Mouse (Mus musculus) limb, embryonic 15.5 days (tissue): ENCODE results near the gene Serinc2. TPM values are rescaled to one million over a fixed set of nuclear protein-coding genes. Genes with fewer than 3 reads are reported as not detected.

Source experiments
- ATAC-seq: fragments of 200-750 bp; cut with Nextera tagmentation; 2 replicates; pipeline ENCODE4 v1.8.0; 2017; ENCODE audit warnings: low read depth, moderate TSS enrichment; ENCODE audit not compliant: insufficient number of reproducible peaks, low FRiP score, low TSS enrichment
- H3K27ac ChIP-seq: fragments of 300-500 bp; sonication (generic); 2 replicates; pipeline ENCODE4 v1.5.1; 2015; ENCODE audit warnings: moderate library complexity, mild to moderate bottlenecking, inconsistent platforms
- H3K27me3 ChIP-seq: fragments of 300-500 bp; sonication (generic); 2 replicates; pipeline ENCODE4 v1.6.1; 2015; ENCODE audit warnings: inconsistent platforms
- H3K36me3 ChIP-seq: fragments of 300-500 bp; sonication (generic); 2 replicates; pipeline ENCODE4 v1.6.1; 2015; ENCODE audit warnings: inconsistent platforms
- H3K4me1 ChIP-seq: fragments of 300-500 bp; sonication (generic); 2 replicates; pipeline ENCODE4 v1.6.1; 2015; ENCODE audit warnings: inconsistent platforms
- H3K4me2 ChIP-seq: fragments of 300-500 bp; sonication (generic); 2 replicates; pipeline ENCODE4 v1.6.1; 2015; ENCODE audit warnings: mild to moderate bottlenecking, inconsistent platforms
- H3K4me3 ChIP-seq: fragments of 300-500 bp; sonication (generic); 2 replicates; pipeline ENCODE4 v1.5.1; 2015; ENCODE audit warnings: mild to moderate bottlenecking, inconsistent platforms
- H3K9ac ChIP-seq: fragments of 300-500 bp; sonication (generic); 2 replicates; pipeline ENCODE4 v1.6.1; 2015; ENCODE audit warnings: inconsistent platforms
- H3K9me3 ChIP-seq: fragments of 300-500 bp; sonication (generic); 2 replicates; pipeline ENCODE4 v1.6.1; 2016; ENCODE audit warnings: inconsistent platforms
- WGBS: fragments of 180-500 bp; shearing (Covaris S2); methylation state at CpG from one replicate; pipeline ENCODE4 v1.1.7; 2015; 5-methylcytosine and 5-hydroxymethylcytosine counted together
- polyA plus RNA-seq: library from polyadenylated mRNA; unstranded; fragments of >200 nt; fragmentation: Nextera tagmentation; extraction: Ambion mirVana; gene quantifications from 2 replicates; pipeline ENCODE4 v1.2.1, GENCODE M21; 2015

The Serinc2 gene
- polyA plus RNA-seq, 1 experiment from 2014 or later: 132 TPM

DNA sequence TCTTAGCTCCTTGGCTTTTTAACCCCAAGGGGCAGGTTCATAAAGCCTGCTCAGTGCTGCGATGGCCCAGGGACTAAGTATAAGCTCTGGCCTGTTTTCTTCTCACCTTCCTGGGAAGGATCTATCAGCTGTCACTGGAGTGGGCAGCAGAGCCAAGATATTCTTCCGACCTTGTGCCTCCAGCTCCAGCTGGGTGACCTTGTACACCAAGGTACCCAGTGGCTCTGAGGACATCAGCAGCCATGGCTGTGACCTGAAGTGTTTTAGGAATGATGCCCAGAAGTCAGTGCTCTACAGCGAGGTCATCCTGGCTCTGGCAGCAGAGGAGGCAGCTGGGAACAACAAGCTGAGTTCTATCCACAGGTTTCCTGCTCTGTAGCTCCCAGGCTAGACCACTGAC is 33.5 kb upstream of the Serinc2 start:
- H3K27ac ChIP-seq: no peak overlapping the region
- 84% methylated on average over 3 of the region's 3 CpGs for WGBS
- no peak overlapping the region for H3K4me2 ChIP-seq
- ATAC-seq: no peak
- peaks cover 19% of the 10 kb centered on the region for H3K36me3 ChIP-seq
- H3K9ac ChIP-seq: no peak overlapping the region
- no peaks in the 10 kb centered on the region for H3K9me3 ChIP-seq
- peaks cover 23% of the 10 kb centered on the region for H3K4me1 ChIP-seq
- H3K27me3 ChIP-seq: peaks cover 39% of the 10 kb centered on the region
- no peak overlapping the region for H3K4me3 ChIP-seq

DNA sequence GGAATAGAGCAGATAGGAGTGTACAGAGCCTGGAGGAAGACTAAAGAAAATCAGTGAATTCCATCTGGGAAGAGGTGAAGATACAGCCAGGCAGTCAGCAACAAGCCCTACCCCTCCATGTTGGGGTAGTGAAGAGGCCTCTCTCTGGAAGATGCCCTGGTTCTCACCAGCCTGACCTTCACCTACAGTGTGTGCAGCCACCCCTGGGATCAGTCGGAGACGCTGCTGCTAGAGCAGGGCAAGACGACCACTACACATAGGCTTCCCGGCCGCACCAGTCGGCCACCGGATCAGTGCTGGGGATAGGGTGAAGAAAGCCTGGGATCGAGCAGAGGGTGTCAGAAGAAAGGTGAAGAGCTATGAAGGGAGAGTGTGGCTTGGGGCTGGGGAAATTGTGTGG is 30.2 kb upstream of the Serinc2 start:
- Histone ChIP-seq H3K4me1 (peaks cover 22% of the 10 kb centered on the region), H3K4me2 (peak overlapping the region; percentile 96), H3K27me3 (peaks cover 67% of the 10 kb centered on the region), H3K27ac (no peak overlapping the region), H3K9me3 (no peaks in the 10 kb centered on the region), H3K36me3 (peaks cover 2% of the 10 kb centered on the region; the same call in 1 of the 2 replicates), H3K9ac (no peak overlapping the region), H3K4me3 (peak overlapping the region; percentile 52)
- 34% methylated on average over 8 of the region's 8 CpGs for WGBS
- no peak for ATAC-seq

DNA sequence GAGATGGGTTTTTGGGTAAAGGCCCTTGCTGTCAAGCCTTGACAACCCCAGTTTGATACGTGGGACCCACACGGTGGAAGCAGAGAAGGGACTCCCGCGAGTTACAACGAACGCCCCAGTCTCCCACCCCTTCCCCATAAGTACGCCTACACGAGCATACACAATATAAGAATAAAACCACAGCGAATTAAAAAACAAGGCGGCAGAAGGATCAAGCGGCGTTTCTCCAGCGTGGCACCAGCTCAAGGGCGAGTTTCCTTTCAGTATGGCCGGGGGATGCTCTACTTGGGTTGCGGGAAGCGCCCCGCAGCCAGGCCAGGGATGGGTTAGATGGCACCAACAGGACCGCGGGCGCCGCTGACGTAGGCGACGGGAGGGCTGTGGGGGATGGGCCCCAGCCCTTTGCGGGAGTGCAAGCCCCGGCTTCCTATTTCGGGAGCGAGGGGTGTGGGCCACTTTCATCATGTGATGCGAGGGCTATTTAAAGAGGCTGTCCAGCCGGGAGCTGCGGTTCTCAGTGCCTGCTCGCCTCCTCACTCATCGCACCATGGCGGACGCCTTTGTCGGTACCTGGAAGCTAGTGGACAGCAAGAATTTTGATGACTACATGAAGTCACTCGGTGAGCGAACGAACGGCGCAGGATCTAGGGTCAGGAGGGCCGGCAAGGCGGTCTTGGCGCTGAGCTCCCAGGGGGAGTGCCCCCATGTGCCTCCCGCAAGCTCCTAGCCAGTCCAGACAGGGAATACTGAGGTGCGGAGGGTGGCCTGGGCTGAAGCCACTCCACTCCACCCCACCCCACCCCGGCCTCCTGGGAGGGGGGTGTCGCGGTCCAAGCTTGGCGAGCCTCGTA is 29.5 kb upstream of the Serinc2 start, which contains the start of the genes Fabp3 and Gm10570:
TSS of gene Fabp3 (plus strand) at position 365 of the 851 bp plus-strand sequence.
TSS of gene Gm10570 (minus strand) at position 444 of the 851 bp plus-strand sequence.
- Histone ChIP-seq H3K4me2 (peak within 1 kb of the TSS; percentile 96), H3K9me3 (no peaks in the 10 kb centered on the region), H3K27me3 (peaks cover 67% of the 10 kb centered on the region), H3K4me1 (peaks cover 22% of the 10 kb centered on the region), H3K9ac (0 out of 2 replicates have a peak within 1 kb of the TSS, but pooled peaks have one; percentile 14), H3K27ac (no peak within 1 kb of the TSS), H3K4me3 (peak within 1 kb of the TSS; percentile 52), H3K36me3 (peaks cover 2% of the 10 kb centered on the region; the same call in 1 of the 2 replicates)
- under 1% methylated on average over 52 of the region's 52 CpGs for WGBS
- peak; percentile 59; the same call in 1 of the 2 replicates for ATAC-seq

GRCm38 (mm10) chr4:130307851-130308230 is 28.8 kb upstream of the Serinc2 start:
- no peak overlapping the region for H3K27ac ChIP-seq
- peaks cover 2% of the 10 kb centered on the region; the same call in 1 of the 2 replicates for H3K36me3 ChIP-seq
- peaks cover 22% of the 10 kb centered on the region for H3K4me1 ChIP-seq
- H3K9ac ChIP-seq: no peak overlapping the region
- no peaks in the 10 kb centered on the region for H3K9me3 ChIP-seq
- H3K4me3 ChIP-seq: peak overlapping the region; percentile 52
- under 1% methylated on average over 23 of the region's 23 CpGs for WGBS
- peak overlapping the region; percentile 96 for H3K4me2 ChIP-seq
- H3K27me3 ChIP-seq: peaks cover 67% of the 10 kb centered on the region
- no peak for ATAC-seq

- peaks cover 22% of the 10 kb centered on the region for H3K4me1 ChIP-seq
- H3K4me3 ChIP-seq: no peak overlapping the region
- H3K36me3 ChIP-seq: no peaks in the 10 kb centered on the region
- no peak overlapping the region for H3K9ac ChIP-seq
- peak overlapping the region; percentile 96; the same call in 1 of the 2 replicates for H3K4me2 ChIP-seq
- no peaks in the 10 kb centered on the region for H3K9me3 ChIP-seq
- ATAC-seq: no peak
- 74% methylated on average over 10 of the region's 10 CpGs for WGBS
- H3K27me3 ChIP-seq: peaks cover 67% of the 10 kb centered on the region
- no peak overlapping the region for H3K27ac ChIP-seq
Observed at GRCm38 (mm10) chr4:130306796-130307630, 28.0 kb upstream of the Serinc2 start.

GRCm38 (mm10) chr4:130304746-130305145 is 25.7 kb upstream of the Serinc2 start:
- Histone ChIP-seq H3K27ac (no peak overlapping the region), H3K36me3 (no peaks in the 10 kb centered on the region), H3K4me2 (no peak overlapping the region), H3K9me3 (no peaks in the 10 kb centered on the region), H3K4me1 (peaks cover 22% of the 10 kb centered on the region), H3K27me3 (peaks cover 50% of the 10 kb centered on the region), H3K4me3 (no peak overlapping the region), H3K9ac (no peak overlapping the region)
- WGBS: 21% methylated on average over 3 of the region's 3 CpGs
- ATAC-seq: no peak

DNA sequence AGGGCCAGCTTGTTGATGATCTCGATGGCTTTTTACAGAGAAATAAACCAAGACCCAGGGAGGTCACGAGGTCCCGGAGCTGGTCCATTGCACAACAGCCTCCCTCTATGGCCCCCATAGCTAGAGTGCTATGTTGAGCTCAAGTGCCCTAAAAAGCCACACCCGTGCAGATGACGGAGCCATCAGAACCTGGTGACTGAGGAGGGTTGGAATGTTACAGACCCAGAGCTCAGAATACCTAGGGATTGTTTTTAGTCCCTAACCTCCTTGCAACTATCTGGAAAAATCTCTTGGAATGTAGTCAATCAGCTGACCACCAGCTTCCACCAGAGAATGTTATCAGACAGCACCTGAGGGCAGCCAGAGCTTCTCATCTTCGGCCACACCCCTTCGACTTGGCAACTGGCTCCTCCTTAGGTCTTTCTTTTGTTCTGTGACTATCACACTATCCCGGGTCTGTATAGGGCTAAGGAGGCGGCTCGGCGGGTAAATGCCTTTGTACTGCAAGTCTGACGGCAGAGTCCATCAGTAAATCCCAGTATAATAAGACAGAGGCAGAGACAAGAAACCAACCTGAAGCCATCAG is 23.4 kb upstream of the Serinc2 start:
- no peaks in the 10 kb centered on the region for H3K36me3 ChIP-seq
- 58% methylated on average over 12 of the region's 12 CpGs for WGBS
- peaks cover 27% of the 10 kb centered on the region for H3K27me3 ChIP-seq
- H3K27ac ChIP-seq: no peak overlapping the region
- no peak overlapping the region for H3K9ac ChIP-seq
- H3K4me3 ChIP-seq: no peak overlapping the region
- ATAC-seq: no peak
- 0 out of 2 replicates have a peak, but pooled peaks cover 3% of the 10 kb centered on the region for H3K4me1 ChIP-seq
- no peak overlapping the region for H3K4me2 ChIP-seq
- no peaks in the 10 kb centered on the region for H3K9me3 ChIP-seq

DNA sequence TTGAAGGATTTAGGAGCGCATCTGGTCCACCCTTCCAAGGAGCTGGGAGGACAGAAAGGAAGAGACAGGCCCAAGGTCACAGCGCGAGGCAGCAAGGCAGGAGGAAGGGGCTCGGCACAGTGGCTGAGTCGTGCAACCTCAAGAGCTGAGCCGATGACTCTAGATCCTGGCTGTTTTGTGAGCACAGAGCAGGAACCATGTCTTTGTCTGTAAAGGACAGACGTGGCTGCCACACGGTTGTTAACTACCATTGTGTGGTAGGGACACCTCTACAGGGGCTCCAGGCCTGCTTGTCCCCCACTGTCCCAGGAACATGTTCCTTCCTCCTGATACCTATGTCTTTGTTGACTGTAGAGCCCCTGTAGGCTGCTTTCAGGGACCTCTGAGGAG is 20.6 kb upstream of the Serinc2 start:
- H3K4me2 ChIP-seq: no peak overlapping the region
- no peak overlapping the region for H3K4me3 ChIP-seq
- no peak overlapping the region for H3K27ac ChIP-seq
- H3K27me3 ChIP-seq: peaks cover 3% of the 10 kb centered on the region
- no peaks in the 10 kb centered on the region for H3K9me3 ChIP-seq
- peaks cover 7% of the 10 kb centered on the region for H3K4me1 ChIP-seq
- 74% methylated on average over 8 of the region's 8 CpGs for WGBS
- no peaks in the 10 kb centered on the region for H3K36me3 ChIP-seq
- H3K9ac ChIP-seq: no peak overlapping the region
- ATAC-seq: no peak

DNA sequence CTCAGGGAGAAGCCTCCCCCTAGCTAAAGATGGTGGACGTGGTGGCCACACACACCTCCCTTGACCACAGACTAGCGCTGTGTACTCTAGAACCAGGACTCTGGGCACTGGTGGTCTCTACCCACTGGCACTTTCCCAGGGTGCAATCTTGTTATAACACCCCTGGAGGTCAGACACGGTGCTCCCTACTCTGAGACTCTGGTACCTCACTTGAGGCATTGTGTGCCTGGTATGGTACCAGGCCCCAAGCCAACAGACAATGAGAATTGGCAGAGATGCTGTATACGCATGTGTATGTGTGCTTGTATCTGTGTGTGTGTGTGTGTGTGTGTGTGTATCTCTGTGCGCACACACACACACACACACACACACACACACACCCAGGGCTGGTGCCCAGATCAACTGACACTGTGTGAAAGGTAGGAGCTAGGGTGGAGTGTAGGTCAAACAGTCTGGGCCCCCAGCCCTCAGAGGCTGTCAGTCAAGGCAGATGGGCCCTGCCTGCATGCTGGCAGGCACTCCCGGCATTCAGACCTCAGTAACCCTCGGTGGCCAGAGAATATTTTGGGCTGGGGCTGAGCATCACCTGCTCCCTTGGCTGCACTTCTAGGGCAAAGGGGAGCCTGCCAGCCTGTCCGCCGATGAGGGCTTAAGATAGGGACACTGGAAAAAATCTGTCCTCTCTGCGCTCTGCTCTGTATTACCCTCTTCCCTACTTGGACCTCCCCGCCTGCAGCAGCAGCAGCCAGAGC is 20.0 kb upstream of the Serinc2 start:
- WGBS: 76% methylated on average over 11 of the region's 11 CpGs
- H3K9ac ChIP-seq: no peak overlapping the region

DNA sequence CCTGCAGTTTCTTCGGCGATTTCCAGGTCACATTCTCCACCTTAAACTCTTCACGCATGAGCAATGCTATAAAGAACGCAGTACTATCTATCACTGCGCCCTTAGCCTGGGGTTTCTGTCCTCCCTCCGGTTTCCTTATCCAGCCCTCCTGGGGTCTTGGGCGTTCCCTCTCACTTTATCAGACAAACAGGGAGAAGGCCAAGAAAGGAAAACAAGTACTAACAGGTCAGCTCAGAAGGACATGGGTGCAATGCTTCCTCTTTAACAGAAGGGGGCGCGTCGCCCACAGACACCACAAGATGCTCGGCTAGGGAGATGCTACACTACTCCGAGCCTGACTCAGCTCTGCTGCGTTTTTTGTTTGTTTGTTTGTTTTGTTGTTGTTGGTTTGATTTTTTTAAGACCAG is 18.1 kb upstream of the Serinc2 start:
- no peaks in the 10 kb centered on the region for H3K27me3 ChIP-seq
- no peak overlapping the region for H3K9ac ChIP-seq

More for the DNA sequence above, 20.0 kb upstream of the Serinc2 start:
- Histone ChIP-seq H3K27me3 (no peaks in the 10 kb centered on the region), H3K4me2 (no peak overlapping the region), H3K36me3 (no peaks in the 10 kb centered on the region), H3K4me3 (no peak overlapping the region), H3K4me1 (peaks cover 7% of the 10 kb centered on the region), H3K9me3 (no peaks in the 10 kb centered on the region), H3K27ac (no peak overlapping the region)
- ATAC-seq: no peak

More for the DNA sequence above, 18.1 kb upstream of the Serinc2 start:
- no peak for ATAC-seq
- Histone ChIP-seq H3K4me1 (peaks cover 7% of the 10 kb centered on the region), H3K36me3 (no peaks in the 10 kb centered on the region), H3K4me3 (no peak overlapping the region), H3K9me3 (no peaks in the 10 kb centered on the region), H3K4me2 (no peak overlapping the region), H3K27ac (no peak overlapping the region)
- 29% methylated on average over 13 of the region's 13 CpGs for WGBS
